Mouse (Mus musculus): ENCODE measurements around the gene Noct.
"Not testable (repeated sequence)": the region's sequence is repeated elsewhere in the genome, so short reads cannot be mapped to it uniquely, and the experiment has no call there.

Noct gene

DNA sequence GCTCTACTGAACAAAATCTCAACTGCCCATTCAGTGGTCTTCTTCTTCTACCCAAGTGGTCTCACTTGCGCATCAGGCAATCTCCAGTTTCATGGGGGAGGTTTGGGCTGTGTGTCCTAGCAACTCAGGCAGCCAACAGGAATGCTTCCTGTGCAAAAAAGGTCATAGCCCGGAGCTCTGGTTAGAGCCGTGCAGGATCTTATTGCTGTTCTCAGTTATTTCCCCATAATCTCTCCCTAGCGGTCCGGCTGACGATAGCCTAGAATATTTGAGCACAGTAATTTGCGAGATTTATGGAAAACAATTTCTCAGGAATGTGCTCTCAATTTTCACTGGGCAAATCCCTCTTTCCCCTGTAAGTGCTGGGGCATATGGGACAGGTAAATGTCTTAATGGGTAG is 17.7 kb upstream of the Noct start:
- no peak for DNase-seq

DNA sequence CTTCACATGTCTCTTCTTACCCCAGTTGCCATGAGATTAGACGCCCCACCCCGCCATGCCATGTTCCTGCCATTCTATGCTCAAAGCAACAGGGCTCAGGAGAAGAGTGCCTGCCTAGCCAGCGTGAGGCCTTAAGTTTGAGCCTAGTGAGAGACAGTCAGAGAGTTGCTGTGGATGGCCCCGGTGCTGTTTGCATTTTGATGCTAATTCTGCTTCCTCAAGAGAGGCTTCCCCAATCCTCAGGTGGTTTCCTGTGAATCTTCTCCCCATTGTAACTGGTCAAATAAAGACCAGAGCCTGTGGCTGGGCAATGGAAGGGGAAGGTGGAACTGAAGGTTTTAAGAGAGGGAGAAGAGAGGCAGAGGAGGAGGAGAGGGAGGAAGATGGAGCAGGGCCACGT is 15.6 kb upstream of the Noct start:
- DNase-seq = no peak

DNA sequence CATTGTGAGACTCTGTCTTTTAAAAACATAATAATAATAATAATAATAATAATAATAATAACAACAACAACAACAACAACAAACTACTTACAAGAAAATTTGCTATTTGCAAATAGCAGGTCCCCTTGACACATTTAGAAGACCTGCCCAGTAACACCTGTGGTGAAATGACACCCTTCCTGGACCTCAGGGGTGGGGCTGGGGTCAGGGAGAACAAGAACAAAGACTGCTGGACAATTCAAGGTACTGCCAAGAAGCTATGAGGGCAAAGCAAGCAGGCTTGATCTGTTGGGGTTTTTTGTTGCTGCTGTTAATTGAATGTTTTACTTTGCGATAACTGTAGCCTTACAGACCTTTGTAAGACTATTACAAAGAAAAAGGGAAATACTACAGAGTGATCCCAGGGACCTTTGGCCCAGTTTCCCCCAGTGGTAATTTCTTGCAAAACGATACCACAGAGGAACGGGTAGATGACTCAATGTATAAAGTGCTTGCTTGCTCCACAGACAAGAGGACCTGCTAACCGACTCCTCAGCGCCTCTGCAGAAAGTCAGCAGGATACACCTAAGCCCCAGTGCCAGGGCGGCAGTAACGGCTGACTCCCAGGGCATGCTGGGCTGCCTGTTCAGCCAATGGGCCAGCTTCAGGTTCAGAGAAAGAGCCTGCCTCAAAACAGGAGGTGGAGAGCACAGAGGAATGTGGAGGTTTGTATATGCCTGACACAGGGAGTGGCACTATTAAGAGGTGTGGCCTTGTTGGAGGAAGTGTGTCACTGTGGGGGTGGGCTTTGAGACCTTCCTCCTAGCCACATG is 14.5 kb upstream of the Noct start:
- DNase-seq = no peak

DNA sequence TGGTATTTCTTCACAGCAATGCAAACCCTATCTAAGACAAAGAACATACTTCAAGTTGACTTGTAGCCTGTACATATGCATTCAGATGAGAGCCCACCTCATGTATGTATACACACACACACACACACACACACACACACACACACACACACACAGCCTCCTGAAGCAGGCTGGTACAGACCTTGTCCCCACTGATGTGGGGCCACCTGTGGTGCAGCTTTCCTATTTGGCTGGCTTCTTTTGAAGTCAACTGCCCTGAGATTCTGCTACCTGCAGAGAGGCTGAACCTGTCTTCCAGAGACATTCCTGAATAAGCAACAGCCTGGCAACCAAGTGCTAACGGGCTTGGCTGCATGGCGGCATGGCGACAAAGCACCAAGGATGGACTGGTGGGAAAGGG is 13.8 kb upstream of the Noct start:
- no peak for DNase-seq

DNA sequence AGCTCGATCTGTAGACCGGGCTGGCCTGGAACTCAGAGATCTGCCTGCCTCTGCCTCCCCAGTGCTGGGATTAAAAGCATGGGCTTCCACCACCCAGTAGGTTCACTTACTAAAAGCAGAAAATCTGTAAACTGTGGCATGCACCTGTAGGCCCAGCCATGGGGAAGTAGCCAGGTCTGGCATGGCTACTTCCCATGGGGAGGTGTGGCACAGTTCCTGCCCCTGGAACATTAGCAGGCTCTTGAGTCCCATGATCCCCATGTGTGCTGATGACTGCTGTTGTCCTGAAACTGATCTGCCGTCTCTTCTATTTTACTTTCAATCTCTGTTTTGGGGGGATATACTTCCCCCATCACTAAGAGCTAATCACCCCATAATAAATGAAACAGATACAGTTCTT is 11.1 kb upstream of the Noct start:
- no peak for DNase-seq

DNA sequence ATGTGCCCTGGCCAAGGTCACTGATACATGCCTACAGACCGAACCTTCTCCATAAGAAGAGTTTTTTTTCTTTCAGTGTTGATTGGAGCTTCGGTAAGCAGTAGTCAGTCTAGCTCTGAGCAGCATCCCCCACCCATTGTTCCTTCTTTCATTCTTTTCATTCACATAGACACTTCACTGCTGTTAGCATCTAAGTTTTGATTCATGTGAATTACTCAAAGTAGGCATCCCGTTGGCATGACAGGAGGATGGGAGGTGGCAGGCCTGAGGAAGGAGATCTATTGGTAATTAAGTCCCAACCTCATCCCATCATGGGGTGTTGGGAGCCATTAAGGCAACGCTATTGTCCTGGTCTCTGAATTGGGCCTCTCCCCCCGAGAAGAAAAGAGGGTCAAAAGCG is 8.6 kb upstream of the Noct start:
- no peak for DNase-seq

DNA sequence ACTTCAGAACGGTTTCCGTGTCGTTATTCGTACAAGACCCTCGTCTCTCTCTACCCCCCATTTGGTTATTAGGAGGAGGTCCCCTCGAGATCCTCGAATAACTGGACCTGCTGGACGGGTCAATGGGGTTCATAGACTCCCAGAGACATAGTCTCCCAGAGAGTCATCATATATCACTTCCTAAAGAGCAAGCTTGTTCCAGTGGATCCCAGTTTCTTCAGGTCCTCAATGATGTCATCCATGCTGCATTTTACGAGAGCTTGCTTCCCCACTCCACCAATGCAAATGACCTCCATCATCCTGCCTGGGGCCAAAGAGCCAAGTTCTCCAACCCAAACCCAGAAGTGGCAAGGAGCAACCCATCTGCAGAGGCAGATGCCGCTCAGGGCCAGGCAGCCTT is 7.9 kb upstream of the Noct start:
- not testable (repeated sequence) for DNase-seq

DNA sequence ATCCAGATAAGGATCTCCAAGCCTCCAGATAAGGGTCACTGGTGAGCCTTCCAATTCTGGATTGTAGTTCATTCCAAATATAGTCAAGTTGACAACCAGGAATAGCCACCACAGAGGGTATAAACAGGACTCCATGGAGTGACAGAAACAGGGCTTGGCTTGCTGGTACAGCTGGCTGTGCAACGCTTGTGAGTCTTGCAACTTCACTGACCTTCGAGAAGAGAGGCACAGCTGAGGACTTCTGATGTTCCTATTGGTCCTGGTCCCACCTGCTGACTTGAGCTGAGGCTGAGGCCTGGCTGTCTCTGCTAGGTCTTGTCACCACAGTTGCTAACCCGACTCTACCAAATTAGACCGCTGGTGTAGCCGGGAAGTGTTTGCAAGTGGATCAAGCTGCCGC is 5.9 kb upstream of the Noct start:
- not testable (repeated sequence) for DNase-seq

DNA sequence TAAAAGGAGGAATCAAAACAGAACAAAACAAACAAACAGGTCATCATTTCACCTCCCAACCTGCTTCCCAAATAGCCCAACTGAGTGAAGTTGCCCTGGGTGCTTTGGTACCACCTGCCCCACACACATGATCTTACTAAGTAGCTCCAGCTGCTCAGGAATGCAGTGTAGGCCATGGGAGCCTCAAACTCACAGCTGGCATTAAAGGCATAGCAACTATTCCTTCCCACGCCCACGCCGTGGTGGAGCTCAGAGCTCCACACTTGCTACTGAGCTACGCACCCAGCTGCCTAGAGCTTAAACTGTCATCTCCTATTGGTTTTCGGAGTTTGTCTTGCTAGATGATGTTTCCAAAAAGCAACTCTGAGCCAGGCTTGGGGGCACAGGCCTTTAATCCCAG is 5.0 kb upstream of the Noct start:
- DNase-seq = no peak

DNA sequence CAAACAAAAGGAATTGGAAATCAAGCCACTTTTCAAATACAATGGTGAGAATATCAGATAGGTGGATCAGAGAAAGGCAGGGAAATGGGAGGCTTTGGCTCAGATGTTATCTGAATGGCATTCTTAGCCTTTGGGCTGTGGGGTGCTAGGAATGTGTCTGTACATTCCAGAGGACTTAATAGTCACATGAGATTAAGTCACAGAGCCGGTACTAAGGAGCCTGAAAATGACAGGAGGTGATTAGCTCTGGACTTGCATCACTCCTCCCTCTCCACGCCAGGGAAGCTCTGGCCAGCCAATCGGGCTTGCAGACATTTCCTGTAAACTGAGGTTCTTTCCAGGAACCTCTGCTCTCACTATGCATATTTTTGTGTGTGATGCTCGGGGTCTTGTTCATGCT is 3.4 kb upstream of the Noct start:
- DNase-seq = no peak

DNA sequence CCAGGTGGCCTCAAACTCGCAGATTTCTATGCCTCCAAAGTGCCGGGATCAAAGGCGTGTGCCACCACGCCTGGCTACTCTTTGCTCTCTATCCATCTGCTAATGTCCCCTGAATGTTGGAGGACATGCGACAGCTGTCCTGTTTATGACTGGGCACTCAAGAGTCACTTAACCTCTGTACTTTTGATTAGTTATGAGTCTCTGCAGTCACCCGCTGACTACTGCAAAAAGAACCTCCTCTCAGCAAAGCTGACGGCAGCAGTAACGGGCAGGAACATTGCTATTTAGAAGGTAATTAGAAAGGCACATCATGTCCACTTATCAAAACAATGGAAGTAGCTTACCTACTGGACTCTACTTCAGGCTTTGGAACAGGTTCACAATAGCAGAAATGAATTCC is 2.4 kb upstream of the Noct start:
- no peak for DNase-seq

DNA sequence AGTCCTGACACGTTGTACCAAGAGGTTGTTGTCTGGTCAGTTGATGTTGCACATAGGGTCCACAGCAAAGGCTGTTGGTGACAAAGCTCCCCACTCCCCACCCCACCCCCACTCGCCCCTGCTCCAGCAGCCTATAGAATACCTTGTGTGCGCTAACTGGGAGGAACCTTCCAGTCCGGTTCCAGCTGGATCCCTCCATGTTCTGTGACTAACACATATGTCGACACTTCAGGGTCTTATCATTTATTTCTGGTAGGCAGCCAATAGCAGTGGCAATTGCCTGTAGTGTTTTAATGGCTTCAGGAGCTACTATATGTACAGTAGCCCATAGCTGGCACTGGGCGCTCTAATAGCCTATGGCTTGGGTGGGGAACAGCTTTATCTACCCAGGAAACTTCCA is 1.9 kb upstream of the Noct start:
- DNase-seq = no peak

DNA sequence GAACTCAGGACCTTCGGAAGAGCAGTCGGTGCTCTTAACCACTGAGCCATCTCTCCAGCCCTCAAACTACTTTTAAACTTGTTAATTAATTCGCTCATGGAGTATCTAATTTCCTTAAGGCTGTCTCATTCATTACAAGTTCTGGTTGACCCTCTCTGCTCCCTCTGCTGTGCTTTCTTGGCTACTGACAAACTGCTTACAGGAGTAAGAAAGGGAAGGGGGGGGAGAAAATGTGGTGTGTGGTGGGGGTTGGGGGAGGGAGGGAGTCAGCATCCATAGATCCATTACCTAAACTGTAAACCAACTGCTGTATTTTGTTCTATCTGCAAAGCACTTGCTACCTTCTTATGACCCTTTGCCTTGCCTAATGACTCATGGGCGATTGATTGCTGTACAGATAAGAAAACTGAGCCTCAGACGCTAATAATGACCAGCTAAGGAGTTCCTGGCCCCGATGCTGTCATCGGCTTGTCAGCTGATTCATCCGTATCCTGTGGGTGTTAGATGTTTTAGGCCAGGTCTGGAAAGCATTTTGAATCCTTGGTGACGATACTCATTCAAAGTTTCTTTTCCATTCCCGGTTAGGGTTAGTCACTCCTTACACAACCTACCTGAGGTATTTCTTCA is 1.3 kb upstream of the Noct start:
- no peak for DNase-seq

DNA sequence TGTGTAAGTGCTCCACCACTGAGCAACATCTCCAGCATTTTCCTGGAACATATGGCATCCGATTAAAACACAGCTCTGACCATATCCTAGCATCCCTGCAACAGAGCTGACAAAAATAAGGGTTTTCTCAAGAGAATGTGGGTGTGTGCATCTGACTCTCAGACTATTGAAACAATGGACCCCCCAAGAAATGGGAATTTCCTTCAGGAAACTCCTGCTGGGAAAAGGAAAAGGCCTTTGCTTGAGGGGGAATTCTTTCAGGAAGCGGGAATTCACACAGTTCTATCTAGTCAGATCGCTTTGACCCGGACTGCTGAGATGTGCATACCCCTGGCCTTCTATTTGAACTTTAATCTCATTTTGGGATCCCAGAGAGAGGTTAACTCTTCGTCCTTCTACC is 691 bp upstream of the Noct start:
- DNase-seq = no peak

DNA sequence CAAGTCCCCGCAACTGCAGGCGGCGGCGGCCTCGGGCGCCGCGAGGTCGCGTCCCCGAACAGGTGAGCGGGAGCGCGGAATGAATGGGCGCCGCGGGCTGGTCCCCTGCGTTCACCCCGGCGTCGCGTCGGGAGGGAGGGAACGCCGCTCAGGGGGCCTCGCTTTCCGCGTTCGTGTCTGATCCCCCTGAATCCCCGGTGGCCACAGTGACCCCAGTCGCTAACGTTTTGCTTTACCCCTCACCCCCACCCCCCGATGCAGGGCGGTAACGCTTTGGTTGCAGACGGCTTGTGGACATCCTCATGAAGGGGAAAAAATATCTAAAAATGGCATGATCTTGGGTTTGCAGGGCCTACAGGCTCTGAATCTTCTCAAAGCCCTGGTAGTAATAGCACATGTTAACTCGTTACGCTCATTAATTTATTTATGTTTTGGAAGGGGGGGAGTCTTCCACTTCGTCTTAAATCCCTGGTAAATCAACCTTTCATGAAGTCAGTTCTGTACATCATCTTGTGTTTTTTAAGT is 1.0 kb downstream of the Noct start:
- no peak for DNase-seq

DNA sequence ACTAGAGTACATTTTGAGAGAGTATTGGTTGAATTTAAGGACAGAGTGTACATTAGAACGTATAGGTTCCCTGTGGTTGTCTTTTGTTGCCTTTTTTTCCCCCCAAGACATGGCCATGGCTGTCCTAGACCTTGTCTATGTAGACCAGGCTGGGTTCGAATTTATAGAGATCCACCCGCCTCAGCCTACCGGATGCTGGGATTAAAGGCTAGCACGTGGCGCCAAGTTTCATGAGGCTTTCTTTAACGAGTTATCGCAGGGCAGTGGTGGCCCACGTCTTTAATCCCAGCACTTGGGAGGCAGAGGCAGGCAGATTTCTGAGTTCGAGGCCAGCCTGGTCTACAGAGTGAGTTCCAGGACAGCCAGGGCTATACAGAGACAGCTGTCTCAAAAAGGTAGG is 1.7 kb downstream of the Noct start:
- DNase-seq = no peak

DNA sequence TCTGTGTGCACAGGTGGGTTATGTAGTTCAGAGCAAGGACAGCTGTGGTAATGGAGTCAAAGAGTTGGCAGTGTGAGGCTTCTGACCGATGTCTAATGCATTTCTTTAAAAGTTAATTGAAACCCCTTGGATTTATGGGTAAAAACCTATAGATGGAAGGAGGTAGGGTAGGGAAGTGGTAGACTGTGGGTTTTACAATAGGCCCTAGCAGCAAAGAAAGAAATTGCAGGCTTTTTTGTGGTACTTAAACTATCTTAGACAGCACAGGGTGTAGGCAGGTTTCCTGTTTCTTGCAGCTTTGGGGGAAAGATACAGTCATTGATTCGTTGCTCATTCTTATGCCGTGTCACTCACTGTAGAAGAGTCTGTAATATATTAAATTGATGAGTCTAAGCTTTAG is 2.4 kb downstream of the Noct start:
- DNase-seq = no peak

DNA sequence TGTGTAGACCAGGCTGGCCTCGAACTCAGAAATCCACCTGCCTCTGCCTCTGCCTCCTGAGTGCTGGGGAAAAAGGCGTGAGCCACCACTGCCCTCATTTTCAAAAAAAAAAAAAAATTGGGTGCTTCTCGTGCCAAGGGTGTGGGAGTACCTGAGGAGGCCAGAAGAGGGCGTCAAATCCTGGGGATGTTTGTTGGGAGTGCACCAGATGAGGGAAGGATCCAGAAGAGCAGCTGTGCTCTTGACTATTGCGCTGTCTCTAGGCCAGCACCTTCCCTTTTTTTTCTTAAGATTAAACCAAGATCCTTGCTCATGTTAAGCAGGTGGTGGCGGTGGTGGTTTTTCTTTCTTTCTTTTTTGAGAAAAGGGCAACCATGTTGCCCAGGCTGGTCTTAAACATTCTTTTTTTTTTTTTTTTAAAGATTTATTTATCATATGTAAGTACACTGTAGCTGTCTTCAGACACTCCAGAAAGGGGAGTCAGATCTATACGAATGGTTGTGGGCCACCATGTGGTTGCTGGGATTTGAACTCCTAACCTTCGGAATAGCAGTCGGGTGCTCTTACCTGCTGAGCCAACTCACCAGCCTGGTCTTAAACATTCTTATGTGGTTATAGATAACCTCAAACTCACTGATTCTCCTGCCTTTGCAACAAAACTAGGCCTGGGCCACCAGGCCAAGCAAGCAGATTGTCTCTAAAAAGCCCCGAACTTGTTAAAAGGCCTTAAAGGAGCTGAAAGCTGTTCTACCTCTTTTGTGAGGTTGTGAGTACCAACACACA is 4.0 kb downstream of the Noct start:
- DNase-seq = peak; percentile 69

DNA sequence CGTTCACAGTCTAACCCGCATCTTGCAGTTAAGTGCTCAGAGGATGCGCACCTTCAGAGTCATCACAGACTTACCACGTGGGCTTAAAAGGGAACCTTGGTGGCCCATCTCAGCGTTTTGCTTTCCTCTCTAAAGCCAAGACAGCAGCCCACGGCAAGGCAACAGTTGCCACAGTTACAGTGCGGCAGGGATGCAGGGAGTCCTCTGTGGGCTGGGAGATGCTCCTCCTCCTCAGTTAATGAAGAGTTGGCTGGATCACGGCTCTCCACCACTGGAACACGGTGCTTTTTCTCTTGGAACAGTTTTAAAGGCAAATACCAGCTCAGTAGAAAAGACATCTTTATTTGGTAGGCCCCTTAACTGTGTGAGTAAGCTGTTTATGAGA is 4.6 kb downstream of the Noct start:
- no peak for DNase-seq

DNA sequence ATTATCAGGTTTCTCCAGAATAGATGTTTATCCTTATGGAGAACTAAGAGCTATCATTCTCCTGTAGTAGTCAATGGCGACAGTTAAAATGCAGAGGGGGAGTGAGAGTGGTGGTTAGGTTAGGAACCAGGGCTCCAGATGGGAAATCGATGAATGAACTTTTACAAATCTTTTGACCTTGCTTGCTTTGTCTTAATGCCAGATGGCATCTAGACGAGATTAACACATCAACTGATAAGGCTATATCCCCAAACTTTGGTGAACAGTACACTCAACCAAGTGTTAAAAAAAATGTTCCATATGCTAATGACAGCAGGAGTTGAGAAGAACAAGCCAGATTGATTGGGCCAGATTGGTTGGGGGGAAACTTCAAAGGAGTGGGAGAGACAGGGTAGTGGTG is 5.0 kb downstream of the Noct start:
- DNase-seq = no peak

DNA sequence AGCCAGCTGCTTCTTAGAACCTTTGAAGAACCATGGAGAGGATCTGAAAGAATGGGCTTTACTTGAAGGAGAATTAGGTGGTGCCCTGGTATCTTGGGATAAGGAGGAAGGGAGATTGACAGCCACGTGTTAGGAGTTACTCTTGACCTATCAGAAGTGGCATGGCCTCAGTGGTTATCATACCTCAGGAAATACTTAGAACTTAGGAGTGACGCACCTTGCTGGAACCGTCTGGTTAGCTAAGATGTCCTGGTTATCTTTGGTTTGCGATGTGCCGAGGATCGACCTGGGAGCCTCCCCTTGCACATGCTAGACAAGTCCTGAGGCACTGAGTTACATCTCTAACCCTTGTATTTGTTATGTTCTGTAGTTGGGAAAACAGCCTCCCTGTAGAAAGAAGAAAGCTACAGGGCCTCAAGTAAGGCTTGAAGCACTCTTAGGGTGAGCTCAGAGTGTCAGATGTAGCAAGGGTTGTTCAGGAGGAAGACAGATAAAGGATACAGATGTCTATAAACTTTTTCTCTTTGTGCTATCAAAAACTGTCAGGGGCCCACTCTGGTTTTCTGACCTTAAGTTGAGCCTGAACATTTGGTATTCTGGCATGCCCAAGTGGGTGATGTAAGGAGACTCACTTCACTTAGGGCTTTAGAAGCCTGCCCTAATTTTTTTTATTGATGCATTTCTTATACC is 6.0 kb downstream of the Noct start:
- DNase-seq = no peak

DNA sequence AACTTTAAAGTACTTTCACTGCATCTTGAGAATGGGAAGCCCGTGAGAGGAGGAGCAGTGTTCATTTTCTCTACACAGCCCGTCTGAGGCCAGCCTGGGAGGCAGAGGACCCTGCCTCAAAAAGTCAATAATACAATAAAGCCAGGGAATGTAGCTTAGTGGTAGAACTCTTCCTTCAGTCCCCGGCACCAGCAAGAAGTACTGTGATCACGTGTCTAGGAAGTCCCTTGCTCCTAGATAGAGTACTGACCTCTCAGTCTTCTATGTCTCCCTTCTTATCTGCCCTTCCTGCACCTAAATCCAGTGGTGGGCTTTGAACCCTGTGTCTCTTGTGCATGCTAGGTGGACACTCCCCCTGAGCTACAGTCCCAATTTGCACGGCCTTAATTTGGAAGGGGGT is 6.6 kb downstream of the Noct start:
- DNase-seq = no peak

DNA sequence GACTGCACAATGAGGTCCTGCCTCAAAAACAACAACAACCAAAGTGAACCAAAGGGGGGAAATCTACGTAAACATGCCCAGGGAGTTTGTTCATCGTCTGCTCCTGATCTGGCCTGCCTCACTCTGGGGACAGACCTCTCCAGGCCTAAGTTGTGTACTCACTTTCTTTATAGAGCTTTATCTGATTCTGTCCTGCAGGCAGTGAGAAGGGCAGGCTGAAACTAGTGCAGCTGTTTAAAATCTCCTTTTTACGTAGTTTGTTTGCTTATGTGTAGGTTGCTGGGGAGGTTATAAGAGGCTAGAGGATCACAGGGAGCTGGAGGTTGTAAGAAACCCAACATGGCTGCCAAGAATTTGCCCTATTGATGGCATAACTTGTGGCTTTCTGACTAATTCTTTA is 7.3 kb downstream of the Noct start:
- DNase-seq = no peak

Measured in kidney, postnatal 10 days (tissue).